Mouse (Mus musculus) kidney, embryonic 14.5 days (tissue): ENCODE measurements around the gene Rpusd3. TPM values are rescaled to one million over a fixed set of nuclear protein-coding genes. Genes with fewer than 3 reads are reported as not detected.
A peak's percentile ranks its signal among the peaks of the same experiment; 100 is the strongest.

Experiments
- ATAC-seq: fragments of 200-750 bp; cut with Nextera tagmentation; 2 replicates; pipeline ENCODE4 v1.8.0; 2017; ENCODE audit warnings: moderate number of reproducible peaks, mild to moderate bottlenecking, moderate TSS enrichment, moderate library complexity; ENCODE audit not compliant: low FRiP score, low TSS enrichment
- H3K27ac ChIP-seq: fragments of 300-500 bp; sonication (generic); 2 replicates; pipeline ENCODE4 v1.5.1; 2014; ENCODE audit warnings: low read depth, mild to moderate bottlenecking, low read length, moderate library complexity, mixed read lengths
- H3K27me3 ChIP-seq: fragments of 300-500 bp; sonication (generic); 2 replicates; pipeline ENCODE4 v1.6.1; 2014; ENCODE audit warnings: mild to moderate bottlenecking, low read length; ENCODE audit not compliant: control insufficient read depth, insufficient read depth
- H3K36me3 ChIP-seq: fragments of 300-500 bp; sonication (generic); 2 replicates; pipeline ENCODE4 v1.6.1; 2014; ENCODE audit warnings: low read length, mixed read lengths; ENCODE audit not compliant: control insufficient read depth, insufficient read depth
- H3K4me1 ChIP-seq: fragments of 300-500 bp; sonication (generic); 2 replicates; pipeline ENCODE4 v1.6.1; 2014; ENCODE audit warnings: low read length, mixed read lengths; ENCODE audit not compliant: control insufficient read depth, insufficient read depth
- H3K4me2 ChIP-seq: fragments of 300-500 bp; sonication (generic); replicated peaks from 2 replicates; pipeline ENCODE4 v1.6.1; 2014; ENCODE audit warnings: low read depth, mild to moderate bottlenecking, low read length
- H3K4me3 ChIP-seq: fragments of 300-500 bp; sonication (generic); 2 replicates; pipeline ENCODE4 v1.5.1; 2014; ENCODE audit warnings: mild to moderate bottlenecking, low read length
- H3K9ac ChIP-seq: fragments of 300-500 bp; sonication (generic); 2 replicates; pipeline ENCODE4 v1.6.1; 2014; ENCODE audit warnings: low read depth, mild to moderate bottlenecking, low read length, moderate library complexity
- H3K9me3 ChIP-seq: fragments of 300-500 bp; sonication (generic); 2 replicates; pipeline ENCODE4 v1.6.1; 2016; ENCODE audit warnings: low read length; ENCODE audit not compliant: control insufficient read depth
- WGBS: fragments of 180-500 bp; shearing (Covaris S2); extraction: QIAGEN DNeasy Blood & Tissue Kit; methylation state at CpG from one replicate; pipeline ENCODE4 v1.1.7; 2014; 5-methylcytosine and 5-hydroxymethylcytosine counted together
- microRNA-seq: library from miRNA; unstranded; fragments of <30 nt; microRNA quantifications from one replicate; pipeline ENCODE4, GENCODE M21; 2016
- polyA plus RNA-seq: library from polyadenylated mRNA; unstranded; fragments of >200 nt; fragmentation: Nextera tagmentation; extraction: Ambion mirVana; gene quantifications from 2 replicates; pipeline ENCODE4 v1.2.1, GENCODE M21; 2014

Gene Rpusd3
- polyA plus RNA-seq, 1 experiment from 2014 or later = 30.5 TPM

DNA sequence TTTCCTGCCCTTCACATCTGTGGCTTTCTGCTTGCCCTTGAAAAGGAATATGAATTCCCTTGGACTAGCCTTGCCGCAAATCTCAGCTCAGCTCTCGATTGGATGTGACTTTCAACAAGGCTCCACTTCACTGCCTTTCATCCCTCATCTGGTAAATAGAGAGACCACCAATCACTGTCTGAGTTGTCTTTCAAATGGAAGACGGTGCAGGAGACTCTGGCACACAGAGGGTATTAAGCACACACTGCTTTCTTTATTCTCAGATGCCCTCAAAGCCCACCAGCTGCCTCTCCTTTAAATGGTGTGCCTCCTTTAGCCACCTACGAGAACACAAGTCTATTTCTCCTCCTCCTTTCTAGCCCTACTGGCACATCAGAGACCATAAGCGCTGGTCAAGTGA, 50.6 kb downstream of the Rpusd3 start:
- Histone ChIP-seq H3K4me1 (no peaks in the 10 kb centered on the region), H3K27me3 (no peaks in the 10 kb centered on the region), H3K9ac (no peak overlapping the region), H3K4me2 (no peak overlapping the region), H3K36me3 (peaks cover 59% of the 10 kb centered on the region), H3K4me3 (no peak overlapping the region), H3K27ac (peak overlapping the region; percentile 51; the same call in 1 of the 2 replicates), H3K9me3 (no peaks in the 10 kb centered on the region)
- WGBS = 84% methylated on average over 5 of the region's 5 CpGs
- ATAC-seq = no peak

- H3K27me3 ChIP-seq = no peaks in the 10 kb centered on the region
- H3K9ac ChIP-seq = no peak overlapping the region
- no peak for ATAC-seq
- no peak overlapping the region for H3K4me2 ChIP-seq
- H3K36me3 ChIP-seq = peaks cover 55% of the 10 kb centered on the region
- H3K4me1 ChIP-seq = no peaks in the 10 kb centered on the region
- H3K27ac ChIP-seq = peak overlapping the region; percentile 62; the same call in 1 of the 2 replicates
- 77% methylated on average over 7 of the region's 7 CpGs for WGBS
- H3K4me3 ChIP-seq = no peak overlapping the region
- no peaks in the 10 kb centered on the region for H3K9me3 ChIP-seq
Observed at GRCm38 (mm10) chr6:113368124-113368523, 51.0 kb downstream of the Rpusd3 start.

DNA sequence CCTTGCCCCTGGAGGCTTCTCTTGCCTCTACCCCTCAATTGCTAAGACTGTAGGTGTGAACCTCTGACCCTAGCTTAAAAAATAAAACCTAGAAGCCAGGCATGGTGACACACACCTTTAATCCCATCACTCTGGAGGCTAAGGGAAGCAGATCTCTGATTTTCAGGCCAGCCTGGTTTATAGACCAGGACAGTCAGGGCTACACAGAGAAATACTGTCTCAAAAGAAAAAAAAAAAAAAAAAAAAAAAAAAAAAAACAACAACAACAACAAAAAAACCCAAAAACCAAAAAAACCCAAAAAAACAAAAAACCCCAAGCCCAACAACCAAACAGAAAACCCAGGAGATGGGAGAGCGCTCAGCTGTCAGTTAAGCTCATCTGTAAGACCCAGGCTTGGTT, 51.6 kb downstream of the Rpusd3 start:
- Histone ChIP-seq H3K9ac (no peak overlapping the region), H3K4me3 (no peak overlapping the region), H3K9me3 (no peaks in the 10 kb centered on the region), H3K36me3 (peaks cover 49% of the 10 kb centered on the region), H3K27ac (peak overlapping the region; percentile 62; the same call in 1 of the 2 replicates), H3K27me3 (no peaks in the 10 kb centered on the region), H3K4me2 (no peak overlapping the region), H3K4me1 (no peaks in the 10 kb centered on the region)
- WGBS = 92% methylated on average over 1 of the region's 1 CpGs
- ATAC-seq = no peak

- H3K4me2 ChIP-seq = no peak overlapping the region
- no peaks in the 10 kb centered on the region for H3K27me3 ChIP-seq
- no peak for ATAC-seq
- no peak overlapping the region for H3K4me3 ChIP-seq
- WGBS = 87% methylated on average over 6 of the region's 6 CpGs
- H3K27ac ChIP-seq = no peak overlapping the region
- no peak overlapping the region for H3K9ac ChIP-seq
- H3K9me3 ChIP-seq = no peaks in the 10 kb centered on the region
- H3K36me3 ChIP-seq = peaks cover 41% of the 10 kb centered on the region
- H3K4me1 ChIP-seq = no peaks in the 10 kb centered on the region
Observed at GRCm38 (mm10) chr6:113366639-113367038, 52.5 kb downstream of the Rpusd3 start.

Small RNA genes within 50 kb of the gene (microRNA-seq; reads per million reads assigned to microRNA genes)
- not detected for gene Gm24387

Other genes starting within 250 kb of the Rpusd3 start
- gene Lhfpl4, start 224.0 kb downstream of the Rpusd3 start, polyA plus RNA-seq = 0.45 and 0.69 TPM in 2 replicates
- 28.4 and 41.0 TPM in 2 replicates for gene Mtmr14, start 181.5 kb downstream of the Rpusd3 start, polyA plus RNA-seq
- 0.23 TPM in 1 of 2 replicates, not detected in the other for gene Cpne9, start 137.0 kb downstream of the Rpusd3 start, polyA plus RNA-seq
- 18.2 and 27.2 TPM in 2 replicates for gene Brpf1, start 112.2 kb downstream of the Rpusd3 start, polyA plus RNA-seq
- gene Ogg1, start 92.4 kb downstream of the Rpusd3 start, polyA plus RNA-seq = 17.3 and 18.4 TPM in 2 replicates
- 112 and 114 TPM in 2 replicates for gene Camk1, start 75.4 kb downstream of the Rpusd3 start, polyA plus RNA-seq
- 59.9 and 65.8 TPM in 2 replicates for gene Tada3, start 41.5 kb downstream of the Rpusd3 start, polyA plus RNA-seq
- 230 and 351 TPM in 2 replicates for gene Arpc4, start 41.2 kb downstream of the Rpusd3 start, polyA plus RNA-seq
- 2.0 and 2.4 TPM in 2 replicates for gene Ttll3, start 30.1 kb downstream of the Rpusd3 start, polyA plus RNA-seq
- not detected in 2 replicates for gene Cidec, start 16.4 kb upstream of the Rpusd3 start, polyA plus RNA-seq
- 95.9 and 103 TPM in 2 replicates for gene Jagn1, start 23.2 kb upstream of the Rpusd3 start, polyA plus RNA-seq
- gene Il17re, start 39.1 kb upstream of the Rpusd3 start, polyA plus RNA-seq = 3.5 and 6.1 TPM in 2 replicates
- gene Il17rc, start 52.1 kb upstream of the Rpusd3 start, polyA plus RNA-seq = 9.3 and 9.5 TPM in 2 replicates
- 22.9 and 25.4 TPM in 2 replicates for gene Creld1, start 64.0 kb upstream of the Rpusd3 start, polyA plus RNA-seq
- 0.73 and 1.6 TPM in 2 replicates for gene Prrt3, start 82.6 kb upstream of the Rpusd3 start, polyA plus RNA-seq
- 81.3 and 98.0 TPM in 2 replicates for gene Emc3, start 112.3 kb upstream of the Rpusd3 start, polyA plus RNA-seq
- gene Fancd2, start 112.3 kb upstream of the Rpusd3 start, polyA plus RNA-seq = 12.0 and 16.1 TPM in 2 replicates
- 0.28 and 1.0 TPM in 2 replicates for gene Fancd2os, start 181.4 kb upstream of the Rpusd3 start, polyA plus RNA-seq
- 233 and 273 TPM in 2 replicates for gene Brk1, start 185.4 kb upstream of the Rpusd3 start, polyA plus RNA-seq
- gene Vhl, start 204.6 kb upstream of the Rpusd3 start, polyA plus RNA-seq = 25.9 and 40.7 TPM in 2 replicates
- gene Irak2, start 219.1 kb upstream of the Rpusd3 start, polyA plus RNA-seq = 1.9 and 2.6 TPM in 2 replicates